In genomic region chr15:78587050-78587994, GRCm38 (mm10) we compare ENCODE assay signal across 8 mouse cellular contexts. TPM values are rescaled to one million over a fixed set of nuclear protein-coding genes. Genes with fewer than 3 reads are reported as not detected.
DNase-seq lines count a peak whose midpoint lies in the region; ATAC-seq lines count a peak whose summit lies in the region.

No protein-coding gene starts in this region.

- peak; percentile 74 for ATAC-seq in erythroid progenitor cell, adult 5-6 weeks (replicated peaks; ENCODE audit: low FRiP score, poor library complexity, severe bottlenecking)
- peak; percentile 38; the same call in 1 of the 2 replicates for ATAC-seq in heart, embryonic 14.5 days (ENCODE audit: insufficient number of reproducible peaks, insufficient read depth, low FRiP score, low read depth)
- peak; percentile 61 for ATAC-seq in liver, embryonic 11.5 days (replicated peaks; ENCODE audit: low FRiP score)
- peak; percentile 74 for ATAC-seq in stomach, embryonic 14.5 days (ENCODE audit: insufficient number of reproducible peaks, insufficient read depth, low FRiP score, low read depth)

- WGBS in heart, embryonic 14.5 days = 52% methylated on average over 18 of the region's 18 CpGs
- WGBS in liver, embryonic 11.5 days = 51% methylated on average over 18 of the region's 18 CpGs
- WGBS in stomach, embryonic 14.5 days = 53% methylated on average over 18 of the region's 18 CpGs

- no peak overlapping the region for H3K4me3 ChIP-seq in heart, embryonic 14.5 days (ENCODE audit: control insufficient read depth in 1 of 2, insufficient read depth in 1 of 2, low read depth in 1 of 2, low read length in 2 of 2)
- H3K4me3 ChIP-seq in liver, embryonic 11.5 days (ENCODE audit: low read depth, low read length) = no peak overlapping the region
- no peak overlapping the region for H3K4me3 ChIP-seq in stomach, embryonic 14.5 days (ENCODE audit: low read depth, low read length)

- no peaks in the 10 kb centered on the region for H3K27me3 ChIP-seq in heart, embryonic 14.5 days (ENCODE audit: control insufficient read depth, insufficient read depth, low read length)
- H3K27me3 ChIP-seq in liver, embryonic 11.5 days (replicated peaks; ENCODE audit: control insufficient read depth, insufficient read depth, low read length) = no peaks in the 10 kb centered on the region
- no peaks in the 10 kb centered on the region for H3K27me3 ChIP-seq in stomach, embryonic 14.5 days (ENCODE audit: control insufficient read depth, insufficient read depth, low read length)

- H3K4me2 ChIP-seq in heart, embryonic 14.5 days (ENCODE audit: low read length) = no peak overlapping the region
- no peak overlapping the region for H3K4me2 ChIP-seq in liver, embryonic 11.5 days
- no peak overlapping the region for H3K4me2 ChIP-seq in stomach, embryonic 14.5 days (replicated peaks; ENCODE audit: low read depth, low read length)

- DNase-seq in B cell, adult 2 months = peak; percentile 89 to 90
- DNase-seq in brain, adult 2 months (ENCODE audit: low read depth, low spot score) = peak; percentile 82
- DNase-seq in kidney, postnatal 10 days = peak; percentile 92
- peak; percentile 77 for DNase-seq in liver, embryonic 11.5 days (ENCODE audit: low spot score)
- peak; percentile 78 to 83 for DNase-seq in natural killer cell, adult 2 months (ENCODE audit: low spot score in 2 of 2)

- H3K36me3 ChIP-seq in heart, embryonic 14.5 days (ENCODE audit: control insufficient read depth, insufficient read depth, low read length) = no peaks in the 10 kb centered on the region
- H3K36me3 ChIP-seq in liver, embryonic 11.5 days (ENCODE audit: control insufficient read depth, insufficient read depth, low read length) = no peaks in the 10 kb centered on the region
- H3K36me3 ChIP-seq in stomach, embryonic 14.5 days (ENCODE audit: control insufficient read depth, insufficient read depth, low read length) = no peaks in the 10 kb centered on the region

- no peaks in the 10 kb centered on the region for H3K4me1 ChIP-seq in heart, embryonic 14.5 days (ENCODE audit: control insufficient read depth in 2 of 2, insufficient read depth in 2 of 2, low read length in 2 of 2)
- H3K4me1 ChIP-seq in liver, embryonic 11.5 days (replicated peaks; ENCODE audit: control insufficient read depth, insufficient read depth, low read length) = peaks cover 2% of the 10 kb centered on the region
- H3K4me1 ChIP-seq in stomach, embryonic 14.5 days (ENCODE audit: control insufficient read depth, insufficient read depth, low read length) = no peaks in the 10 kb centered on the region

- H3K27ac ChIP-seq in heart, embryonic 14.5 days (replicated peaks in 1 of 2; ENCODE audit: control insufficient read depth in 1 of 2, insufficient read depth in 1 of 2, low read depth in 2 of 2, low read length in 2 of 2) = no peak overlapping the region
- H3K27ac ChIP-seq in liver, embryonic 11.5 days (ENCODE audit: low read depth, low read length) = no peak overlapping the region
- no peak overlapping the region for H3K27ac ChIP-seq in stomach, embryonic 14.5 days (ENCODE audit: low read length)

- peaks cover 3% of the 10 kb centered on the region; the same call in 1 of the 2 replicates for H3K9me3 ChIP-seq in heart, embryonic 14.5 days (ENCODE audit: control insufficient read depth, low read length)
- H3K9me3 ChIP-seq in liver, embryonic 11.5 days (ENCODE audit: control insufficient read depth, low read length) = no peaks in the 10 kb centered on the region
- no peaks in the 10 kb centered on the region for H3K9me3 ChIP-seq in stomach, embryonic 14.5 days (ENCODE audit: control insufficient read depth, low read depth, low read length)

- no peak overlapping the region for H3K9ac ChIP-seq in heart, embryonic 14.5 days (ENCODE audit: low read length)
- H3K9ac ChIP-seq in liver, embryonic 11.5 days (ENCODE audit: low read depth, low read length) = no peak overlapping the region
- no peak overlapping the region for H3K9ac ChIP-seq in stomach, embryonic 14.5 days (replicated peaks; ENCODE audit: low read depth, low read length)

RNA-seq across cellular contexts. Expression of gene Cyth4, which starts 9.5 kb away (rescaled TPM):
- 11.2 and 18.4 TPM in 2 replicates for total RNA-seq in erythroid progenitor cell, adult 5-6 weeks (2015; ENCODE audit: low replicate concordance)
- total RNA-seq in erythroid progenitor cell, adult 5-6 weeks (2017; ENCODE audit: low replicate concordance) = 16.3 and 20.8 TPM in 2 replicates
- 2.4 and 3.3 TPM in 2 replicates for polyA plus RNA-seq in heart, embryonic 14.5 days (2014; fragmentation: Nextera tagmentation; extraction: Ambion mirVana)
- 7.8 and 9.5 TPM in 2 replicates for polyA plus RNA-seq in liver, embryonic 11.5 days (2014; fragmentation: Nextera tagmentation; extraction: Ambion mirVana)
- polyA plus RNA-seq in stomach, embryonic 14.5 days (2014; fragmentation: Nextera tagmentation; extraction: Ambion mirVana) = 4.0 and 5.9 TPM in 2 replicates

RNA-seq across cellular contexts. Expression of gene Rac2, which starts 14.7 kb away (rescaled TPM):
- total RNA-seq in erythroid progenitor cell, adult 5-6 weeks (2015; ENCODE audit: low replicate concordance) = 126 and 259 TPM in 2 replicates
- 61.6 and 79.4 TPM in 2 replicates for total RNA-seq in erythroid progenitor cell, adult 5-6 weeks (2017; ENCODE audit: low replicate concordance)
- polyA plus RNA-seq in heart, embryonic 14.5 days (2014; fragmentation: Nextera tagmentation; extraction: Ambion mirVana) = 8.1 and 10.0 TPM in 2 replicates
- 124 and 126 TPM in 2 replicates for polyA plus RNA-seq in liver, embryonic 11.5 days (2014; fragmentation: Nextera tagmentation; extraction: Ambion mirVana)
- polyA plus RNA-seq in stomach, embryonic 14.5 days (2014; fragmentation: Nextera tagmentation; extraction: Ambion mirVana) = 9.4 and 15.9 TPM in 2 replicates

RNA-seq across cellular contexts. Expression of gene Sstr3, which starts 42.8 kb away (rescaled TPM):
- total RNA-seq in erythroid progenitor cell, adult 5-6 weeks (2015; ENCODE audit: low replicate concordance) = not detected in 2 replicates
- total RNA-seq in erythroid progenitor cell, adult 5-6 weeks (2017; ENCODE audit: low replicate concordance) = not detected in 2 replicates
- not detected in 2 replicates for polyA plus RNA-seq in heart, embryonic 14.5 days (2014; fragmentation: Nextera tagmentation; extraction: Ambion mirVana)
- not detected in 2 replicates for polyA plus RNA-seq in liver, embryonic 11.5 days (2014; fragmentation: Nextera tagmentation; extraction: Ambion mirVana)
- polyA plus RNA-seq in stomach, embryonic 14.5 days (2014; fragmentation: Nextera tagmentation; extraction: Ambion mirVana) = 0.12 TPM in 1 of 2 replicates, not detected in the other

RNA-seq across cellular contexts. Expression of gene C1qtnf6, which starts 56.1 kb away (rescaled TPM):
- total RNA-seq in erythroid progenitor cell, adult 5-6 weeks (2015; ENCODE audit: low replicate concordance) = 4.3 TPM in 1 of 2 replicates, not detected in the other
- not detected in 2 replicates for total RNA-seq in erythroid progenitor cell, adult 5-6 weeks (2017; ENCODE audit: low replicate concordance)
- polyA plus RNA-seq in heart, embryonic 14.5 days (2014; fragmentation: Nextera tagmentation; extraction: Ambion mirVana) = 38.4 and 41.1 TPM in 2 replicates
- 11.4 and 14.0 TPM in 2 replicates for polyA plus RNA-seq in liver, embryonic 11.5 days (2014; fragmentation: Nextera tagmentation; extraction: Ambion mirVana)
- polyA plus RNA-seq in stomach, embryonic 14.5 days (2014; fragmentation: Nextera tagmentation; extraction: Ambion mirVana) = 38.8 and 42.0 TPM in 2 replicates
